Mouse (Mus musculus): ENCODE measurements around the gene H2-Ab1.

- TF ChIP-seq POLR2A (IDR thresholded peaks at IDR 0.05; ENCODE audit: borderline replicate concordance, low read depth, low read length) (no peak), CTCF (IDR thresholded peaks at IDR 0.05; ENCODE audit: low read depth, low read length) (no peak)
Observed at GRCm38 (mm10) chr17:34237741-34238140, 19.7 kb upstream of the H2-Ab1 start.

All from bone marrow macrophage, adult 2 months (primary cell).